In the genomic region with DNA sequence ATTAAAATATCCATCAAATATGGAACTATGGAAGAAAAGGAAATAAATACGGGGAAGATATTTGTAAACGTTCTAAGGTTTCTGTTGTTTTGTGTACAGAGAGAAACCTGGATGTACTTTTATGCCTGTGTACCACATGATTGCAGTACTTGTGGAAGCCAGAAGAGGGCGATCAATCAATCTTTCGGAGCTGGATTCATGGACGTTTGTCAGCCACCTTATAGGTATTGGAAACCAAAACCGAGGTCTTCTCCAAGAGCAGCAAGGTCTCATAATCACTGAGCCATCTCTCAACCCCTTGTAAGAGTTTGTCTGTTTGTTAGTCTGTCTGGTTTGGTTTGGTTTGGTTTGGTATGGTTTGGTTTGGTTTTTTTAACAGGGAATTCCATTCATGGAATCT, we compare ENCODE assay signal across 9 mouse cellular contexts.
DNase-seq lines count a peak whose midpoint lies in the region; ATAC-seq and TF ChIP-seq lines count a peak whose summit lies in the region.
"Had no signal": no experiment of that assay in that cellular context is flagged by ENCODE, and none has a peak within 500 bp of the region (broad histone marks: within the 10 kb centered on the region; RNA-seq: fewer than 3 reads in every experiment).

No protein-coding gene starts in this region.

- WGBS in limb, embryonic 11.5 days = 45% methylated on average over 6 of the region's 6 CpGs
- WGBS in limb, embryonic 10.5 days = 49% methylated on average over 6 of the region's 6 CpGs

- 0 out of 2 replicates have a peak, but pooled peaks have one; percentile 11 for TF ChIP-seq CTCF in cortical plate, adult 2 months (IDR thresholded peaks at IDR 0.05; ENCODE audit: extremely low read depth, insufficient read depth, low read length)

- H3K4me3 ChIP-seq in limb, embryonic 11.5 days (ENCODE audit: low read depth, low read length) = no peak overlapping the region
- no peak overlapping the region for H3K4me3 ChIP-seq in limb, embryonic 10.5 days
- H3K4me3 ChIP-seq in cortical plate, adult 2 months (ENCODE audit: insufficient read depth, low read length) = no peak overlapping the region
- H3K4me3 ChIP-seq: stomach, embryonic 15.5 days had no signal

- H3K36me3 ChIP-seq in limb, embryonic 11.5 days (ENCODE audit: control insufficient read depth, insufficient read depth, low read length) = no peaks in the 10 kb centered on the region
- no peaks in the 10 kb centered on the region for H3K36me3 ChIP-seq in limb, embryonic 10.5 days
- H3K36me3 ChIP-seq: stomach, embryonic 15.5 days had no signal

- peak; percentile 26 to 42 for DNase-seq in adrenal gland, adult 18-20 months (ENCODE audit: low spot score in 2 of 2)
- no peak for DNase-seq in adrenal gland, postnatal 4 days (ENCODE audit: low spot score in 2 of 2)
- peak; percentile 58 for DNase-seq in limb, embryonic 11.5 days (ENCODE audit: low spot score)
- no peak for DNase-seq in limb, embryonic 10.5 days (ENCODE audit: low spot score)
- DNase-seq in lung, postnatal 10 days = peak; percentile 49
- DNase-seq in T-cell, adult 2 months (ENCODE audit: low spot score) = no peak
- DNase-seq in layer of hippocampus, adult 11-12 months (ENCODE audit: low spot score) = no peak

- H3K27ac ChIP-seq in limb, embryonic 11.5 days (replicated peaks; ENCODE audit: low read depth, low read length) = no peak overlapping the region
- H3K27ac ChIP-seq in limb, embryonic 10.5 days = no peak overlapping the region
- H3K27ac ChIP-seq in cortical plate, adult 2 months (ENCODE audit: insufficient read depth, low read length) = no peak overlapping the region
- H3K27ac ChIP-seq: stomach, embryonic 15.5 days had no signal

- H3K4me2 ChIP-seq in limb, embryonic 11.5 days (ENCODE audit: low read depth, severe bottlenecking) = no peak overlapping the region
- H3K4me2 ChIP-seq: stomach, embryonic 15.5 days had no signal

- no peak overlapping the region for H3K9ac ChIP-seq in limb, embryonic 11.5 days (ENCODE audit: low read length)
- H3K9ac ChIP-seq: stomach, embryonic 15.5 days had no signal

- TF ChIP-seq POLR2A in cortical plate, adult 2 months (IDR thresholded peaks at IDR 0.05; ENCODE audit: extremely low read depth, insufficient read depth, low read length) = no peak

- no peaks in the 10 kb centered on the region for H3K4me1 ChIP-seq in limb, embryonic 11.5 days (ENCODE audit: control insufficient read depth, insufficient read depth, low read length)
- no peaks in the 10 kb centered on the region for H3K4me1 ChIP-seq in limb, embryonic 10.5 days
- no peaks in the 10 kb centered on the region; the same call in 1 of the 2 replicates for H3K4me1 ChIP-seq in cortical plate, adult 2 months (ENCODE audit: control insufficient read depth, insufficient read depth, low read length)
- H3K4me1 ChIP-seq: stomach, embryonic 15.5 days had no signal

- H3K9me3 ChIP-seq in limb, embryonic 11.5 days (ENCODE audit: control insufficient read depth, low read length) = no peaks in the 10 kb centered on the region
- no peaks in the 10 kb centered on the region for H3K9me3 ChIP-seq in limb, embryonic 10.5 days (replicated peaks)
- H3K9me3 ChIP-seq: stomach, embryonic 15.5 days had no signal

- no peaks in the 10 kb centered on the region for H3K27me3 ChIP-seq in limb, embryonic 11.5 days (ENCODE audit: control insufficient read depth, insufficient read depth, low read length)
- H3K27me3 ChIP-seq in limb, embryonic 10.5 days (ENCODE audit: low read depth, poor library complexity, severe bottlenecking) = no peaks in the 10 kb centered on the region
- H3K27me3 ChIP-seq: stomach, embryonic 15.5 days had no signal

- no peak for ATAC-seq in limb, embryonic 11.5 days (ENCODE audit: insufficient number of reproducible peaks, low FRiP score, low TSS enrichment, low read depth)

Comparison
In these comparisons a context has a peak if more than half of its experiments do, and no peak if none do; other contexts are left out.
1. DNase-seq: peak in adrenal gland, adult 18-20 months (2 of 2), limb, embryonic 11.5 days (single experiment) and lung, postnatal 10 days (single experiment); none in adrenal gland, postnatal 4 days (0 of 2), limb, embryonic 10.5 days (single experiment), T-cell, adult 2 months (single experiment) and layer of hippocampus, adult 11-12 months (single experiment).